Mouse (Mus musculus) limb, embryonic 14.5 days (tissue): ENCODE data around the gene Efcc1. TPM values are rescaled to one million over a fixed set of nuclear protein-coding genes. Genes with fewer than 3 reads are reported as not detected.

ENCODE experiments used
- ATAC-seq: fragments of 200-750 bp; cut with Nextera tagmentation; 2 replicates; pipeline ENCODE4 v1.8.0; 2017; ENCODE audit warnings: low read depth, moderate number of reproducible peaks, moderate TSS enrichment; ENCODE audit not compliant: low FRiP score
- DNase-seq: peaks from one replicate; pipeline ENCODE4 v3.0.0-alpha.2; 2015; ENCODE audit warnings: low spot score
- H3K27ac ChIP-seq: fragments of 300-500 bp; sonication (generic); replicated peaks from 2 replicates; pipeline ENCODE4 v1.5.1; 2014; ENCODE audit warnings: low read depth, mild to moderate bottlenecking, low read length, moderate library complexity, mixed read lengths
- H3K27me3 ChIP-seq: fragments of 300-500 bp; sonication (generic); 2 replicates; pipeline ENCODE4 v1.6.1; 2014; ENCODE audit warnings: low read length, mixed read lengths; ENCODE audit not compliant: control insufficient read depth, insufficient read depth
- H3K36me3 ChIP-seq: fragments of 300-500 bp; sonication (generic); 2 replicates; pipeline ENCODE4 v1.6.1; 2014; ENCODE audit warnings: mild to moderate bottlenecking, low read length, moderate library complexity, mixed read lengths; ENCODE audit not compliant: control insufficient read depth, insufficient read depth
- H3K4me1 ChIP-seq: fragments of 300-500 bp; sonication (generic); 2 replicates; pipeline ENCODE4 v1.6.1; 2014; ENCODE audit warnings: antibody characterized with exemption, low read length, mixed read lengths; ENCODE audit not compliant: control insufficient read depth, insufficient read depth
- H3K4me2 ChIP-seq: fragments of 300-500 bp; sonication (generic); replicated peaks from 2 replicates; pipeline ENCODE4 v1.6.1; 2014; ENCODE audit warnings: low read depth, mild to moderate bottlenecking, low read length, moderate library complexity; ENCODE audit not compliant: severe bottlenecking
- H3K4me3 ChIP-seq: fragments of 300-500 bp; sonication (generic); replicated peaks from 2 replicates; pipeline ENCODE4 v1.5.1; 2014; ENCODE audit warnings: low read length
- H3K9ac ChIP-seq: fragments of 300-500 bp; sonication (generic); 2 replicates; pipeline ENCODE4 v1.6.1; 2014; ENCODE audit warnings: mild to moderate bottlenecking, low read depth, low read length, moderate library complexity; ENCODE audit not compliant: severe bottlenecking
- H3K9me3 ChIP-seq: fragments of 300-500 bp; sonication (generic); 2 replicates; pipeline ENCODE4 v1.6.1; 2016; ENCODE audit warnings: low read length; ENCODE audit not compliant: control insufficient read depth
- POLR2A ChIP-seq: fragments of 200-500 bp; IDR thresholded peaks from 2 replicates; pipeline ENCODE4 v1.8.0; 2012; ENCODE audit warnings: inconsistent platforms, mild to moderate bottlenecking, moderate library complexity, borderline replicate concordance; ENCODE audit not compliant: insufficient read depth, insufficient read length; ENCODE audit errors: extremely low read depth
- WGBS: fragments of 180-500 bp; shearing (Covaris S2); extraction: QIAGEN DNeasy Blood & Tissue Kit; methylation state at CpG from one replicate; pipeline ENCODE4 v1.1.7; 2014; 5-methylcytosine and 5-hydroxymethylcytosine counted together
- polyA plus RNA-seq, 2 experiments: library from polyadenylated mRNA; depleted of rRNA in 1 of 2; stranded (reverse) in 1 of 2; unstranded in 1 of 2; fragments of >200 nt; fragmentation: Nextera tagmentation in 1 of 2; extraction: Ambion mirVana in 1 of 2; gene quantifications; 2 replicates each; pipeline versions ENCODE4 v1.2.1 to v1.2.3; 2012 to 2014

The Efcc1 gene
- polyA plus RNA-seq, 2 experiments = 0.80 to 0.98 TPM

DNA sequence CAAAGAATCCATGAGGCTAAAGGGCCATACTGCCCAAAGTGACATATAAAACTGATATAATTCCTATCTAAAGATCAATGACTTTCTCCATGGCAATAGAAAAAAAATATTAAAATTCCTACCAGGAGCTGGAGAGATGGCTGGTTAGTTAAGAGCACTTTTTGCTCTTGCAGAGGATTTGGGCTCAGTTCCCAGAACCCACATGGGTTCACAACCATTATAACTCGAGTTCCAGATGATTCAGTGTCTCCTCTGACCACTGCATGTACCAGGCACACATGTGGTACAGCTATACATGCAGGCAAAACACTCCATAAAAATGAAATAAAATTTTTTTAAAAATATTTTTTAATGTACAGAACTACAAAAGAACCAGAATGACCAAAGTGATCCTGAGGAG, 43.8 kb downstream of the Efcc1 start:
- Histone ChIP-seq H3K9ac (no peak overlapping the region), H3K4me1 (no peaks in the 10 kb centered on the region; the same call in 1 of the 2 replicates), H3K4me3 (no peak overlapping the region), H3K27ac (no peak overlapping the region), H3K9me3 (no peaks in the 10 kb centered on the region), H3K36me3 (no peaks in the 10 kb centered on the region), H3K27me3 (no peaks in the 10 kb centered on the region), H3K4me2 (no peak overlapping the region)
- ATAC-seq (no peak), DNase-seq (no peak)
- WGBS = 21% methylated on average over 1 of the region's 1 CpGs
- TF ChIP-seq POLR2A = no peak

DNA sequence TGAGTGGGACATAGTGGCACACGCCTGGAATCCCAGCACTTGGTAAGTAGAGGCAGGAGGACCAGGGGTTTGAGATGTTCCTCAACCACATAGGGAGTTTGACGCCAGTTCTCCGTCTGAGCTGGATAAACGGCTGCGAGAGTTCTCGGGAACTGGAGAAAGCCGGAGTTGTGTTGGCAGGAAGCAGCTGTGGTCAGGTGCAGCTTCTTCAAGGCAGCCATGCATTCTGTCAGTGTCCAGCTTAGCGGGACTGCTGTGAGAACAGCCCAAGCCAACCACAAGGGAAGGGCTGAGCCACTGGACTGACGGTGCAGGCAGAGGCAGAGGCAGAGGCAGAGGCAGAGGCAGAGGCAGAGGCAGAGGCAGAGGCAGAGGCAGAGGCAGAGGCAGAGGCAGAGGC, 44.2 kb downstream of the Efcc1 start:
- no peak for ATAC-seq
- no peak overlapping the region for H3K4me3 ChIP-seq
- H3K27ac ChIP-seq = no peak overlapping the region
- no peak overlapping the region for H3K9ac ChIP-seq
- H3K36me3 ChIP-seq = no peaks in the 10 kb centered on the region
- DNase-seq = no peak
- 81% methylated on average over 9 of the region's 9 CpGs for WGBS
- no peak for TF ChIP-seq POLR2A
- H3K4me2 ChIP-seq = no peak overlapping the region
- no peaks in the 10 kb centered on the region for H3K9me3 ChIP-seq
- H3K27me3 ChIP-seq = no peaks in the 10 kb centered on the region
- no peaks in the 10 kb centered on the region; the same call in 1 of the 2 replicates for H3K4me1 ChIP-seq

DNA sequence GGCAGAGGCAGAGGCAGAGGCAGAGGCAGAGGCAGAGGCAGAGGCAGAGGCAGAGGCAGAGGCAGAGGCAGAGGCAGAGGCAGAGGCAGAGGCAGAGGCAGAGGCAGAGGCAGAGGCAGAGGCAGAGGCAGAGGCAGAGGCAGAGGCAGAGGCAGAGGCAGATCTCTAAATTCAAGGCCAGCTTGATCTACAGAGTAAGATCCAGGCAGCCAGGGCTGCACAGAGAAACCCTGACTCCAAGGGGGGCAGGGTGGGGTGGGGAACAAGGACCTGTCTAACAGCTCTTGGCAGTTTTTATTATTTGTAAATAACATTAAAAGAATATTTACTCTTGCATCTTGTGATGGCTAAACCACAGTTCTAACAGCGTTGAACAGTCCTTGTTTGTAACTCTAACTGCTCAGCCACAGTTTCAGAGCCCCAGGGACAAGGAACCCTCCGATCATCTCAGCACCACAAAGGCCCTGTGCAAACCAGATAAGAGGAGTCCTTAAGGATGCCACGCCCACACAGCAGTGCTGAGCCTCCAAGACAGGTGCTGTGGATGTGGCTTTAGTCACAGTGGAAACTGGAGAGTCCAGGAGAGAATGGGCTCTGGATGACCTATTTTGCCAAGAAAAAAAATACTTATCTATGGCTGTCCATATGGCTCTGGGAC, 45.0 kb downstream of the Efcc1 start:
- Histone ChIP-seq H3K27ac (no peak overlapping the region), H3K9ac (no peak overlapping the region), H3K27me3 (no peaks in the 10 kb centered on the region), H3K4me1 (no peaks in the 10 kb centered on the region; the same call in 1 of the 2 replicates), H3K9me3 (no peaks in the 10 kb centered on the region), H3K4me2 (no peak overlapping the region), H3K4me3 (no peak overlapping the region), H3K36me3 (no peaks in the 10 kb centered on the region)
- whole genome bisulfite sequencing = 77% methylated on average over 3 of the region's 3 CpGs
- no peak for ATAC-seq
- TF ChIP-seq POLR2A = no peak
- no peak for DNase-seq

- WGBS = 82% methylated on average over 1 of the region's 1 CpGs
Observed at GRCm38 (mm10) chr6:87776663-87777062, 46.0 kb downstream of the Efcc1 start.

DNA sequence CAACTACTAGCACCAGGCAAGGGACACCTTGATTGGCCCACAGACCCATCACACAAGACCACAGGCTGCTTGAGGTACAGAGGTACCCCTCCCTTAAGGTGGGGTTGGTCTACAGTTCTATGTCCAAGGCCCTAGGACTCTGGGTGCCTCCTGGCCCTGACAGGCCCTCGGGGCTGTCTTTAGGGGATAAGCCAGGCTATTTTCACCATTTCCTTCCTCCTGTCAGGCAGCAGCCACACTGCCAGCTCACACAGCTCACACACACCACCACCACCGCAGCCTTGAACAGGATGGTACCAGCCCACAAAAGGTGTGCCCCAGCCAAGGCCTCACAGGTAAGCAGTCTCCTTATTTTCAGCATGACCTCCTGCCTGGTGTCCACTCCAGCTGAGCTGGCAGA, 47.2 kb downstream of the Efcc1 start, which contains the start of gene Gp9:
TSS of gene Gp9 (plus strand) at position 231 of the 400 bp plus-strand sequence.
- ATAC-seq (no peak), DNase-seq (no peak)
- Histone ChIP-seq H3K27ac (no peak within 1 kb of the TSS), H3K4me1 (no peaks in the 10 kb centered on the region; the same call in 1 of the 2 replicates), H3K4me3 (no peak within 1 kb of the TSS), H3K27me3 (no peaks in the 10 kb centered on the region), H3K9ac (no peak within 1 kb of the TSS), H3K9me3 (no peaks in the 10 kb centered on the region), H3K4me2 (no peak within 1 kb of the TSS), H3K36me3 (no peaks in the 10 kb centered on the region)
- TF ChIP-seq POLR2A = no peak
- WGBS = 81% methylated on average over 2 of the region's 2 CpGs

More at GRCm38 (mm10) chr6:87776663-87777062, 46.0 kb downstream of the Efcc1 start:
- Histone ChIP-seq H3K27me3 (no peaks in the 10 kb centered on the region), H3K4me2 (no peak overlapping the region), H3K4me1 (no peaks in the 10 kb centered on the region; the same call in 1 of the 2 replicates), H3K4me3 (no peak overlapping the region), H3K9ac (no peak overlapping the region), H3K9me3 (no peaks in the 10 kb centered on the region), H3K36me3 (no peaks in the 10 kb centered on the region), H3K27ac (no peak overlapping the region)
- ATAC-seq (no peak), DNase-seq (no peak)
- no peak for TF ChIP-seq POLR2A
